Mouse (Mus musculus) cerebellum, adult 2 months (tissue): ENCODE results near the gene Slitrk6. TPM values are rescaled to one million over a fixed set of nuclear protein-coding genes. Genes with fewer than 3 reads are reported as not detected.

Experiments used
- DNase-seq, 2 experiments: peaks; one replicate each; pipeline ENCODE4 v3.0.0; 2021
- H3K27ac ChIP-seq: fragments of 200-500 bp; 2 replicates; pipeline ENCODE4 v1.5.1; 2012; ENCODE audit warnings: low read length, control low read depth, inconsistent platforms; ENCODE audit not compliant: insufficient read depth
- H3K27me3 ChIP-seq: fragments of 200-500 bp; 2 replicates; pipeline ENCODE4 v1.6.1; 2012; ENCODE audit warnings: inconsistent platforms, mild to moderate bottlenecking, low read length, moderate library complexity; ENCODE audit not compliant: control insufficient read depth, insufficient read depth
- H3K4me1 ChIP-seq: fragments of 200-500 bp; 2 replicates; pipeline ENCODE4 v1.6.1; 2011; ENCODE audit warnings: low read length; ENCODE audit not compliant: control insufficient read depth, insufficient read depth
- H3K4me3 ChIP-seq: fragments of 200-500 bp; replicated peaks from 2 replicates; pipeline ENCODE3; 2011; ENCODE audit warnings: mild to moderate bottlenecking, low read depth, low read length, control low read depth; ENCODE audit not compliant: insufficient read depth
- CTCF ChIP-seq: fragments of 200-500 bp; IDR thresholded peaks from 2 replicates; pipeline ENCODE4 v1.5.1; 2011; ENCODE audit warnings: low read depth, mild to moderate bottlenecking, control low read depth, low read length, moderate library complexity, borderline replicate concordance; ENCODE audit not compliant: insufficient read depth
- POLR2A ChIP-seq: fragments of 200-500 bp; IDR thresholded peaks from 2 replicates; pipeline ENCODE4 v1.6.1; 2011; ENCODE audit warnings: low read length, control low read depth, borderline replicate concordance; ENCODE audit not compliant: insufficient read depth
- WGBS: fragments of 180-500 bp; shearing (Covaris S2); methylation state at CpG from one replicate; pipeline ENCODE4 v1.1.7; 2018; 5-methylcytosine and 5-hydroxymethylcytosine counted together
- polyA plus RNA-seq: library from polyadenylated mRNA; depleted of rRNA; stranded (reverse); fragments of >200 nt; gene quantifications from 2 replicates; pipeline ENCODE4 v1.2.3, GENCODE M21; 2012

The Slitrk6 gene
- polyA plus RNA-seq, 1 experiment: 0.65 TPM

DNA sequence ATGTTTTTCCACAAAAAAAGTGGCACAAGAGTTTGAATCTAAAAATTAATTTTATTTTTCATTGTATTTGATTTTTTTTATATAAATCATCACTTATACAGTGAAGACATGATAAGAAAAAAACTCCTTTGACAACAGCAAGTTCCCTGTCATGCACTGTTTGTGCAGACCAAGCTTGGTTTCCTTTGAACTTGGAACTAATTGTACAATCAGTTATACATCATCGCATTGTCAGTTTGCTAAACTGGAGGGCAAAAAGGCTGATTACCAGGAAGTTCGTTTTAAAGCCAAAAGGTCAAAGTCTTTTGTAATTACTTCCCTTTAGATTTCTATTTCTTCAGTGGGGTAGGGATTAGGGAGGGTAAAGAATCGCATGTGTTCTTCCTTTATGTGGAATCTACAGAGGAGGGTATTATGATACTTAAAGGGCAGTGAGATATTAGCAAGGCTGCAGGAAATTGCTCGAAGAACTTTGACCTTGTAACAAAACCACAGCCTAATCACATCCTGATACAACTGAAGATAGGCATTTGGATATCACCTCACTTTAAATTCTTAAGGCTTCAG is 26.5 kb downstream of the Slitrk6 start:
- no peaks in the 10 kb centered on the region for H3K4me1 ChIP-seq
- H3K27ac ChIP-seq: no peak overlapping the region
- no peak overlapping the region for H3K4me3 ChIP-seq
- DNase-seq: no peak
- 29% methylated on average over 4 of the region's 4 CpGs for WGBS
- no peak for TF ChIP-seq POLR2A
- no peaks in the 10 kb centered on the region for H3K27me3 ChIP-seq

DNA sequence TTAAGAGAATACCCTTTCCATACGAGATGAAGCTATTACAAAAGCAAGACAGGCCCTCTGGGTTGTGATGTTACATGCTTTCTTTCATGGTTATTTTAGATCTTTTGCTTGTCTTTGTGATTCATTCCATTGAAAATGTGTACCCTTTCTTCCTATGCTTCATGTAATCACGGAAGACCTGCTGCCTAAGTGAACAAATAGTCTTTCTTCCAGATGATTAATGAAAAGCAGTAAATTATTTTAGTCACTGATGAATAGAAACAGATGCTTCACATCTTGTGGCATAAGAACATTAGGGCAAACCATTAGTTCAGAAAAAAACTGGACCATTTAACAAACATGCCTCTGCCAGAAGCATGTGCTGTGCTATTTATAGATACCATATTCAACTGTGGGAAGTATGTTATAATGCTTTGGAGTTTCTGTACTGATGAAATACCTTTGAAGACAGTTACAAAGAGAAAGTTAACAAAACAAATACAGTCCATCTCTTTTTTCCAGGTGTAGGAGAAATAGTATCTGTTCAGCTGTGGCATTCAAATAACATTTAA is 30.8 kb downstream of the Slitrk6 start:
- H3K4me1 ChIP-seq: no peaks in the 10 kb centered on the region
- 17% methylated on average over 2 of the region's 2 CpGs for WGBS
- no peak for TF ChIP-seq POLR2A
- no peak for TF ChIP-seq CTCF

More for the DNA sequence above, 30.8 kb downstream of the Slitrk6 start:
- Histone ChIP-seq H3K4me3 (no peak overlapping the region), H3K27me3 (no peaks in the 10 kb centered on the region; the same call in 1 of the 2 replicates), H3K27ac (no peak overlapping the region)
- DNase-seq: no peak
